Mouse (Mus musculus): ENCODE measurements around the gene Stxbp3.
"Not testable (repeated sequence)": the region's sequence is repeated elsewhere in the genome, so short reads cannot be mapped to it uniquely, and the experiment has no call there.

Stxbp3 gene

DNA sequence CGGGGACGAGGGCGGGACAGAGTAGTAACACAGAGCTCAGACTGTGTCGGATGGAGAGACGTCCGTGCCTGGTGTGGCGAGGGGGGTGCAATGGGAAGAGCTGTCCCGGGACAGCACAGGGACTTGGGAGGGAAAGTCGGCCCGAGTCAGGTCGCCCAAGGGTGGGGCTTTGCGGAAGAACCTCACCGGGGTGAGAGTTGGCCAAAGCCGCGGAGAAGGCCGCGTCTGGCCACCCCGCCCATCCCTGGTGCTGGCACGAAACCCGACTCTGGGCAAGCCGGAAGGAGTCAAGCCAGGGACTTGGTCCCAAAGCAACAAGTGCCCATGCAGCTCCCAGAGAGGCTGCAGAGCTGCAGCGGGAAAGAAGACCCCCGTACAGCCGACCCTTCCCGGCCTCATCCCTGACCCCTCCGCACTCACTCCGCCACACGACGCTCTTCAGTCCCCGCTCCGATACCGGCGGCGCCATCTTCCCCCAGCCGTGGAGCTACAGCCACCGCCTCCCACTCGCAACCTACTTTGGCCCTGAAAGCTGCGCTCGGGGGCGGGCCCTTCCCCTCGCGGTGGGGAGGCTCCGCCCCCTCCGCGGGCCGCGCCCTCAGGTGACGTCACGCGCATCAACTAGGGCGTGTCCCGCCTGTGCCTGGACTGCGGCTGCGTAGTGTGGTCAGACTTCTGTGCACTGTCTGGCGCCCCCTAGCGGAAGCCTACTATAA, at the start of gene Stxbp3:
TSS of gene Stxbp3 (minus strand) at position 527 of the 716 bp plus-strand sequence.
- DNase-seq: peak; percentile 99

DNA sequence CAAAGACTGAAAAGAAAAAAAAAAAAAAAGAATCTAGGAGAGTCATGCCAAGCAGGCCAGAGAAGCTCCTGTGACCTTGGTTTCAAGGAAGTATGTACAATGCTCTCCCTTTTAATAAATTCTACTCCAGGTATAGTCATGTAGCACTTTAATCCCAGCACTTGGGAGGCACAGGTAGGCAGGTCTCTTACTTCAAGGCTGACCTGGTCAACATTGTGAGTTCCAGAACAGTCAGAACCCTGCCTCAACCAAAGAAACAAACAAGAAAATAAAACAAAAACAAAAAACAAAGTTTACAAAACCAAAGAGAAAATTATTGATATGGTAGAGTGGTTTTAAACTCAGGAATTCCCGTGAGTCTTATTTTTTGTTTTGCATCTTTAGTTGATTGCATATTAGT, 49.6 kb upstream of the Stxbp3 start, which contains the start of gene Fndc7:
TSS of gene Fndc7 (minus strand) at position 101 of the 400 bp plus-strand sequence.
- DNase-seq: no peak

GRCm38 (mm10) chr3:108887618-108887975, 47.3 kb upstream of the Stxbp3 start:
- no peak for DNase-seq

GRCm38 (mm10) chr3:108886934-108887617, 46.8 kb upstream of the Stxbp3 start:
- DNase-seq: no peak

GRCm38 (mm10) chr3:108885686-108886530, 45.6 kb upstream of the Stxbp3 start:
- DNase-seq: no peak

- no peak for DNase-seq
Measured at GRCm38 (mm10) chr3:108884706-108885289, 44.5 kb upstream of the Stxbp3 start.

GRCm38 (mm10) chr3:108883067-108883466, 42.7 kb upstream of the Stxbp3 start:
- no peak for DNase-seq

GRCm38 (mm10) chr3:108881873-108882272, 41.5 kb upstream of the Stxbp3 start:
- DNase-seq: not testable (repeated sequence)

- no peak for DNase-seq
Measured at GRCm38 (mm10) chr3:108880544-108881507, 40.5 kb upstream of the Stxbp3 start.

- no peak for DNase-seq
Measured at GRCm38 (mm10) chr3:108879836-108880435, 39.6 kb upstream of the Stxbp3 start.

GRCm38 (mm10) chr3:108879129-108879528, 38.8 kb upstream of the Stxbp3 start:
- DNase-seq: no peak

GRCm38 (mm10) chr3:108870631-108871030, 30.3 kb upstream of the Stxbp3 start:
- DNase-seq: no peak

GRCm38 (mm10) chr3:108867449-108867848, 27.1 kb upstream of the Stxbp3 start:
- no peak for DNase-seq

- DNase-seq: no peak
Measured at GRCm38 (mm10) chr3:108865676-108866075, 25.4 kb upstream of the Stxbp3 start.

DNA sequence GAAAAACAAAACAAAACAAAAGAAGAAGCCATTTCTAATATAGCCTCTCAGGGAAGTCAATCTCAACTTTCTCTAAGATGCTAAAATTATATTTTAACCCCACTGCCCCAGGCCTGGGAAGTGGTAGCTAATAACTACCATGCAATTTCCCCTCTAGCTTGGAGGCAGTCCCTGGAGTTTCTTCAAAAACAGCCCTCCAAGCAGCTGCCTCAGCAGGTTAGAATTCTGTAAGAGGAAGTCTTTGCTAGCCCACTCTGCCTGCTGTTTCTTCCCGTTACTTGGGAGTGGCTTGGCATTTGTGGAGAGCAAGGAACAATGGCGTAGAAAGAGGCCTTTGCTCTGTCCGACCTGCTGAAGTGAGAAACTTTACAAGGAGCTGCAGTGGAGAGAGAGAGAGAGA, 24.8 kb upstream of the Stxbp3 start:
- no peak for DNase-seq

- no peak for DNase-seq
Measured at GRCm38 (mm10) chr3:108863091-108863490, 22.8 kb upstream of the Stxbp3 start.

- not testable (repeated sequence) for DNase-seq
Measured at GRCm38 (mm10) chr3:108862282-108862681, 22.0 kb upstream of the Stxbp3 start.

GRCm38 (mm10) chr3:108860786-108861185, 20.5 kb upstream of the Stxbp3 start:
- DNase-seq: no peak

- peak; percentile 42 for DNase-seq
Measured at GRCm38 (mm10) chr3:108858231-108858770, 18.0 kb upstream of the Stxbp3 start.

DNA sequence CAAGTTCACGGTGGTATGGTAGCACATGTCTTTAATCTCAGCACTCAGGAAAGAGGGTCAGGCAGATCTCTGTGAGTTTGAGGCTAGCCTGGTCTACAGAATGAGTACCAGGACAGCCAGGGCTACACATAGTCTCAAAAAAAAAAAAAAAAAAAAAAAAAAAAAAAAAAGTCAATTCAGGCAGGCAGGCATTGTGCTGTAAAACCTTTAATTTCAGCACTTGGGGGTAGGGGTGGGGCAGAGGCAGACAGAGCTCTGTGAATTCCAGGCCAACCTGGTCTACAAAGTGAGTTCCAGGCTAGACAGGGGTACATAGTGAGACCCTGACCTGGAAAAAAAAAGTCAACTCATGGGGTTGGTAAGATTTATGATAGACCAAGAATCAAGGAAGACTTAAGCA, 17.4 kb upstream of the Stxbp3 start:
- no peak for DNase-seq

- DNase-seq: no peak
Measured at GRCm38 (mm10) chr3:108857124-108857470, 16.8 kb upstream of the Stxbp3 start.
